Mouse (Mus musculus) spleen, embryonic (tissue): ENCODE results near the gene Msh4.
"Not testable (repeated sequence)": the region's sequence is repeated elsewhere in the genome, so short reads cannot be mapped to it uniquely, and the experiment has no call there.

Experiments
- CTCF ChIA-PET: fragments of 350-600 bp; sonication (Branson Sonifier 250); formaldehyde crosslinking; loops from one replicate; lab custom pipeline; 2022; lab: Charles Lee

The Msh4 gene

DNA sequence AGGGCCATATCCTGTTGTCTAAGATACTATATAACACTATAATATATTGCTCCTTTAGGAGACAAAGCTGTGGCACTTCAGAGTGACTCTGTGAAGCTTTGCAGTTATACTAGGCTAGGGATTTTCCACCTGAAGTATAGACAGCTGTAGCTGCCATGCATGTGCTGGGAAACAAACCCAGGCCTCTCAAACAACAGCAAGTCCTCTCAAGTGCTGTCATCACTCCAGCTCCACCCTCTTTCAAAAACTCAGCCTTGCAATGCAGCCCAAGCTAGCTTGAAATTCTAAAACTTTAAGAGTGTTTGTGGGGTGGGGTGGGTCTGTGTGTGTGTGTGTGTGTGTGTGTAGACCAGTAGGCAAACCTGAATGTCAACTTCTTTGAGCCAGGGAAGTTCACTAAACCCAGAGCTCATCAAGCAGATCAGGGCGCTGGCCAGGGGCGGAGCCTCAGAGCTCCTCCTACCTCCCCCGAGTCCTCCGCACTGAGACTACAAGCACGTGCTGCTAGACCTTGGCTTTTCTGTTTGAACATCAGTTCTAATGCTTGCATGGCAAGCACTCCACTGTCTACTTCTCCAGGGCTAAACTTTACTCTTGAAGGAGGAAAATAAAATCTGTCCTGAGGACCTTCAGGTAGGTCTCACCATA lies 56.4 kb downstream of the Msh4 start:
- CTCF ChIA-PET: no interaction called here

DNA sequence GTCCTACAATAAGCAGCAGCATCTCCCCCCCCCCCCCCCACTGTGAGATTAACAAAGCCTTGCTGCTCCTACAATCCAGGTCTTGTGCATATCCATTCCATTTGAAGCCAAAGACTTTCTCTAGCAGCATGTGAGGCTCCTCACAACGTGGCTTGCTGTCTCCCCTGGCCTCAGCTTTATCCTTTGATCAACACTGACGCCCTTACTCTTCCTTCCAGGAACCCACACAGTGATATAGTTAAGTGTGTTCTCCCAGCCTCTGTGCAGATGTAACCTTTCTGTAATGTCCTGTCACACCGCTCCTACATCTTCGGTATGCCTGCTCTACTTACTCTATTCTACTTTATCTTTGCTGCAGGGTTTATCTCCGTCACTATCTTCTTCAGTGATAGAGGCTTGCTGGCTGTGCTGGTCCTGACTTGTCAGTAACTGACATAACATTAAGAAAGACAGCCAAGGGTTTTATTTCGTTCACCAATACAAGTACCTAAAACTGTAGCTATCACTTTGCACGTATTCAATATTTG lies 58.7 kb downstream of the Msh4 start:
- CTCF ChIA-PET: no interaction called here

DNA sequence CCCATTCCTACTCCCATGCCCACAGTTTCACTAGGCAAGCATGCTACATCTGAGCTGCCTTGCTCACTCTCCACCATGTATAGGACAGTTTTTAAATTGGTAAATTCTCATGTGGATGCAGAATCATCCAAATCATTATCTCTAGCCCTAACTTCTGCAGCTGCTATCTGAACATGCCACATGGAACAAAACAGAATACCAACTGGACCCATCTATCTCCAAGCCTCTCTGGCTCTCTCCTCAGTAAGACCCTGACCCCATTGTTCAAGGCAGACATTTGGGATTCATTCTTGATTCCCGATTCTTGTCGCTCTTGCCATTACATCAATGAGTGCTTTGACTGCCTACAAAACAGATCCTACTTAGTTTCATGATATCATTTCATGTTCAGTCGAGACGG lies 59.8 kb downstream of the Msh4 start:
- CTCF ChIA-PET: no interaction called here

DNA sequence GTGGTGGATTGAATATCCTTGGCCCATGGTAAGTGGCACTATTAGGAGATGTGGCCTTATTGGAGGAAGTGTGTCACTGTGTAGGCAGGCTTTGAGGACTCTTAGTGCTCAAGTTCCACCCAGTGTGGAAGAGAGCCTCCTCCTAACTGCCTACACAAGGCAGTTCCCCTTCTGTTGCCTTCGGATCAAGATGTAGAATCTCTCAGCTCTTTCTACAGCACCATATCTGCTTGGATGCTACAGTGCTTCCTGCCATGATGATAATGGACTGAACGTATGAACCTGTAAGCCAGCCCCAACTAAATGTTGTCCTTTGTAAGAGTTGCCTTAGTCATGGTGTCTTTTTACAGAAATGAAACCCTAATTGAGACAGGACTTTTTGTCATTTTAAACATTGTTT lies 60.4 kb downstream of the Msh4 start:
- CTCF ChIA-PET: no interaction called here

DNA sequence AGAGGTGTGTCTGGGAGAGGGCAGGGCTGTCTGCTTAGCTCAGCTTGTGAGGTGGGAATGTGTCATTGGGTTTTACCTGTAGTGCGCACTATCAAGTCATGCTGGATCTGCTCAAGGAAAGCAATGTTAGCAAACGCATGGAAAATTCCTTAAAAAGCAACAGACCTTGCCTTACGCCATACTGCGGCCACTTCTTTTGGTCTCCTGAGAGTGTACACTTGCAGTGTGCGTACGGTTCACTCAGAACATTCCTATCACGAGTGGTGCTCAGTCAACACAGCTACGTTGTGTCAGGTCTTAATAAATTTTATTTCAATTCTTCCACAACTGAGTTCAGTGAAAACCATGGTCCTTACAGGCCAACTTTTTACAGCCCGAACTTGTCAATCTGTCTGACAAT lies 61.2 kb downstream of the Msh4 start:
- CTCF ChIA-PET: no interaction called here

DNA sequence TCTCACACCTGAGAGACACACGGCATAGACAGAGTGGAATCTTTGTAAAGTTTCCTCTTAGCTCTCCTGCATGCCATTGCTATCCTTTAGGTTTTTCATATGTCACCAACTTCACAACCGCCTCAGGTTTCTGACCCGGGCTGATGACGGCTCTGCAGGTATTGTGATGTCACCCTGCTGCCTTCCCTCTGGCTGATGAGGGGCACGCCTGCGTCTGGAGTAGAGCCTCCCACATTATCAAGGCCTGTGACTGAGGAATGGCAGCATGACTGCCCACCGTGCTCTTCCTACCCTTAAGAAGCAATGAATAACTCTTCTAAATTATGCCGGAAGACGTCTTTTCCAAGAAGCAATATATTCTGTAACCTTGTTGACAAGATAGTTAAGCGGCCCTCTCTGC lies 61.9 kb downstream of the Msh4 start, which contains the start of gene Asb17:
Gene Asb17 (plus strand): TSS at position 180 of the 400 bp plus-strand sequence.
- CTCF ChIA-PET: no interaction called here

DNA sequence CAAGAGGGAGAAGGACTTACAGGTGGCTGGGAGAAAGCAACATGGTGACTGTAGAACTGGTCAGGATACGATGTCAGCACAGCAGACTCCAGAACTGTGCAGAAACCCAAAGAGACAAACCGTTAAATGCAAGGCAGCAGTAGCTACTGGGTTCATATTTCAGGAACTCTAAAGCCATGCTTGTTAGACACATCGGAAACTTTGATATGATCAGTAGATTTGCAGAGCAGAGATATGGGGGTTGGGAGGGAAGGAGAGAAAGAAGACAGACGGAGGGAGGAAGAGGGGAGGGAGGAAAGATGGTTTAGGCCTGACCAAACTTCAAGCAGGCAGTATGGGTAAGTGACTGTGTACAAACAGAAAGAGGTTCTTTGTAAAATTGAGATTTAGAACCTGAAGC lies 68.3 kb downstream of the Msh4 start:
- CTCF ChIA-PET: no interaction called here

DNA sequence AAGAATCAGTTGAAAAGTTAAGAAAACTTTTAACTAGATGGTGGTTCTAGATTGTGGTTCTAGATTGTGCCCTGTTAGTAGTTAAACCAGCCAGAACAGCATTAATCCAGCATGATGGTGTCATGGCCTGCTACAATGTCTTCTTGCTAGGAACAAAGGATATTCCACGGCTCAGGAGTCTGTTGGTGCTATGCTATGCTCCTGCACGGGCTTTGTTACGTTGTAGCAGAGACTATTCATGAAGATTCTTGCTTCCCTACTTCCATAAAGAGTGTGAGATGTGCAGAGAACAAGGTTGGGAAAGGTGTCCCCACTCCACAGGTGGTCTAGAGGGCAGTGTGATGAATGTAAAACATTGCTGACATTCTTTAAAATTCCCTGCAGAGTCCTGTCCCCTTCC lies 69.6 kb downstream of the Msh4 start:
- CTCF ChIA-PET: no interaction called here

DNA sequence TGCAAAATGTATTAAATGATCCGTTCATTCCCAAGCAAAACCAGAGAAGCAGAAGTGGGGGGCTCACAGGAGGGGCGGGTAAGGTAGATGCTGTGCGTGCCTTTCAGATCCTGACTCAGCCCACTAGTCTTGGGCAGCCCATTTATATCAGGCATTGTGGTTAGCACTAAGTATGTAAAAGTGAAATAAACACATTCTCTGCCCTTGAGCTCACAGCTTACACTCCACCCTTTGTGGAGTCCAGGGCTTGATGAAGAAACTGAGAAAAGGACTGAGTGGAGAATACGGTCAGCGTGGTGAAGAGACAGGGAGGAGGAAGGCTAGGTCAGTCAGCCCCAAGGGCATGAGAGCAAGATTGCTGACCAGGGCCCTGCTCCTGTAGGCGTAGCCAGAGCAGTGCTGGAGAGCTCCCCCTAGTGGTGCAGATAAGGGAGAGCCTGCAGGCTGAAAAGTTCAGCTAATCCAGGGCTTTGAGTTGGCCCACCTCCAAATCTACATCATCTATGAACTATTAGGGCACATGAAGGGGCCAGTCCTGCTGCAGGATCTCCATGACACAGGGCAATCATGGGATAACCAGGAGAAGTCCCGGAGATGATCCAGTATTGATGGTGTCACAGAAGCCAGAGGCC lies 70.4 kb downstream of the Msh4 start:
- CTCF ChIA-PET: no interaction called here

DNA sequence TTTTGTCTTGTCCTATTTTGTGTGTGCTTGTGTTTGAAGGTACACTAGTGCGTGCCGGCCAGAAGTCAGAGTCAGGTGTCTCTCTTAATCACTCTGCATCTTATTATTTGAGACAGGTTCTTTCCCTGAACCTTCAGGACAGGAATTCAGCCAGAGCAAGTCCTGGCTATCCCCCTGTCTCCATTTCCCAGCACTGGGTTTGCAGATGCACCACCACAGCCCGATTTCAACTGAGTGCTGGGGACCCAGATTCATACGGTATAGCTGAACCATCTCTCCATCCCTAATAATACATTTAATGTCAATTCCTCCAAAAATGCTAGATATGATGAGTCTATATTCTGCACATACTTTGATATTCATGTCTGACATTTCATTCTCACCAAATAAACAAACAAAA lies 71.9 kb downstream of the Msh4 start:
- CTCF ChIA-PET: no interaction called here

DNA sequence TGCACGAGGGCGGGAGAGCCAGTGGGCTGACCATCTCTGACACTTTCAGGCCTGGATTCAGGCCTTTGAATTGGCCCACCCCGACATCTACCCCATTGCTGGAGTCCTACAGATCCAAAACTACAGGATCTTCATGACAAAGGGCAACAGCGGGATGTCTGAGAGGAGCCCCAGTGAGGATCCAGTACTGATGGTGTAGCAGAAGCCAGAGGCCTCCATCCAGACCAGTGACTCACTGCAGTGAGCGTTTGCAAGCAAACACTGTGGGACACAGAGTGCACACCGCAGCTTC lies 73.3 kb downstream of the Msh4 start:
- CTCF ChIA-PET: no interaction called here

DNA sequence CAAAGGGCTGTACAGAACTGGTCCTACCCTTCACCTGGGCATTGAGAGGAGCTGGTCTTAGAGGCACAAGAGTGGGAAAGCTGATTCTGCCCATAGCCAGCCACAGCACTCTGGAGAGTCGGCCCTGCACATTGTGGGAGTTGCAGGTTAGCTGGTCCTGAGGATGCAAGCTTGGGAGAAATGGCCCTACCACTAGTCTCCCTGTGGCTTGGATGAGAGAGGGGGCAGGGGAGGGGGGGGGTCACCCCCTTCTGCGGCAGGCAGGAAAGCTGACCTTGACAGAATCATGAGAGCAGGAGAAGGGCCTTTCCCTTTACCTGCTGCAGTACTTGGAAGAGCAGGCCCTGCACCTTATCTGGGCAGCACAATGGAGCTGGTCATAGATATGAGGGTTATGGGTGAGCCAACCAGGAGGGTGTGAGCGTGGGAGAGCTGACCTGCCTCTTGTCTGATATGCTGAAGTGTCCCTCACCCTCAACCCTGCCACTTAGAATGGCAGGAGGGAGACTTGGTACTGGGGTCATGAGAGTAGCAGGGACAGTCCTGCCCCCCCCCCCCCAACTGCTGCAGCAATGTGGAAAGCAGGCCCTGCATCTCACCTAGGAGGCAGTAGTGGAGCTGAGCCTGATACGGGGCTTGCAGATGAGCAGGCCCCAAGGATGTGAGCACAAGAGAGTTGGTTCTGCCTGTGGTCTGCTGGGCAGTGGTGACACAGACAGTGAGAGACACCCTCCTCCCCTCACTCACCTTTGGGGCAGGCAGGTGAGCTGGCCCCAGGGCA lies 73.9 kb downstream of the Msh4 start:
- CTCF ChIA-PET: no interaction called here

DNA sequence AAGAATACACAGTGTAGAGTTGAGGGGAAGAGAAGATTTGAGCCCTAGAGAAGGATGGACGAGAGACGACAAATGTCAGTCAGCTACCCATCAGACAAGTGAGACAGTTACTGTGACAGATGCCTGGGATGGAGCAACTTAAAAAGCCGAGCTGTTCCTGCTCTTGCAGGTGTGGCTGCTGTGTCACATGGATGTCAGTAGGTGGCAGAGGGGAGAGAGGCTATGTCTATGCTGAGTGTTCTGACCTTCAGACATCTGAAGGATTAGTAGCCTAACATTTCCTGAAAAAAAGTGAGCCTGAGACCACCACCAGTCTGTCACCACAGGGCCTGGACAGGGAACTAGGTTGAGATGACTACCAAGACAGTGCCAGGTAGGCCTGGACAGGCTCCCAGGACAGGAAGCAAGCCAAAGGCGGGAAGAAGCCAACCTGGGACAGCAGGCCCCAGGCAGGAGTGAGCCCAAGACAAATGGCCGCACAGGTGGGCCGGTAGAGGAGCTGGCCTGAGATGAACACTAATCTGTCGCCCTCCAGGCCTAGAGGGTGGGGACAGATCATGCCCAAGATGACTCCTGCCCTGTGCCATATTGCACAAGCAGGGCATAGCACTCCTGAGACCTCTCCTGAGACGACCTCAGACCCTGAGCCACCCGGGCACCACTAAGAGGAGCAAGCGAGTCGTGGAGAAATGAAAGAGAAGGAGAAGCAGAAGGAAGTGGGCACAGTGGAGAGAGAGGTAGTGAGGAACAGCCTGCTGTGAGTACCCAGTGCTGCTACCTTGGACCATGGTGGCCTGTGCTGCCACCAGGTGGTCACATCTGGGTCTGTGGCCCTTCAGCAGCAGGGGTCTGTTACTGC lies 74.7 kb downstream of the Msh4 start:
- CTCF ChIA-PET: no interaction called here

DNA sequence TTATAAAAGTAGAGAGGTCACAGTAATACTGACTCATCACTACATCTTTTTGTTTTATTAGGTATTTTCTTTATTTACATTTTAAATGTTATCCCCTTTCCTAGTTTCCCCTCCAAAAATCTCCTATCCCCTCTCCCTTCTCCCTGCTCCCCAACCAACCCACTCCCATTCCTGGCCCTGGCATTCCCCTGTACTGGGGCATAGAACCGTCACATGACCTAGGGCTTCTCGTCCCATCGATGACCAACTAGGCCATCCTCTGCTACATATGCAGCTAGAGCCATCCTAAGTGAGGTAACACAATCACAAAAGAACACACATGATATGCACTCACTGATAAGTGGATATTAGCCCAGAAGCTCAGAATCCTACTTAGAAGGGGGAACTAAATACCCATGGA lies 76.2 kb downstream of the Msh4 start:
- CTCF ChIA-PET: not testable (repeated sequence)

DNA sequence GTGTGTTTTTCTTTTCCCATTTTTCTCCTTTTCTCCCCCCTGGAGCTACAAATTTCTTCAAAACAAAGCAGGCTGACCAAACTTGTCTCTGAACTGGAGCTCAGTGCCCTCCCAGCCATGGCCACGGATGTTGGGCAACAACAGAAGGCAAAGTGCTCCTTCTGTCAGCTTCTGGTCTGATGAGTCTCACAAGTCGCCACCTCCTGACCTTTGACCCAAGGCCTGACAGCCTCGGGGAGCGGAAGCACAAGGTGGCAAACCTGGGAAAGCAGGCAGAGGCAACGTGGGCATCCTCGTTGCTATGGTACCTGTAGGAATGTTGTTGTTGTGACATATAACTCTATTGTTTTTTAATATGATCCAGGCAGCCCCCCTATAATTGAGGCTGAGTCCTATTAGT lies 79.3 kb downstream of the Msh4 start:
- CTCF ChIA-PET: no interaction called here

DNA sequence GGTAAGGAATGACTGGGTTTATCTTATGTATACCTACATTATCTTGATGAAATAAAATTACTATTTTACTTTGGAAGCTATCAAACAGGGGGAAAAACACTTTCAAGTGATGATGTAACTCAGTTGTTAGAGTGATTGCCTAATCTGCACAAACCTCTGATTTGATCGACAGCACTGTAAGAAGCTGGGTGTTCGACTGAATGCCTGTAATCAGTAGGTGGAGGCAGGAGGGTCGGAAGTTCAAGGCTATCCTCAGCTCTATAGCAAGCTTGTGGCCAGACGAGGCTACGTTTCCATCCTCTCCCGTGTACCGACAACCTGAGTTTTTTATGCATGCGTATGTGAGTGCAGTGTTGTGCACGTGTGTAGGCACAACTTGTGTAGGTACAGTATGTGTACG lies 80.7 kb downstream of the Msh4 start:
- CTCF ChIA-PET: no interaction called here

DNA sequence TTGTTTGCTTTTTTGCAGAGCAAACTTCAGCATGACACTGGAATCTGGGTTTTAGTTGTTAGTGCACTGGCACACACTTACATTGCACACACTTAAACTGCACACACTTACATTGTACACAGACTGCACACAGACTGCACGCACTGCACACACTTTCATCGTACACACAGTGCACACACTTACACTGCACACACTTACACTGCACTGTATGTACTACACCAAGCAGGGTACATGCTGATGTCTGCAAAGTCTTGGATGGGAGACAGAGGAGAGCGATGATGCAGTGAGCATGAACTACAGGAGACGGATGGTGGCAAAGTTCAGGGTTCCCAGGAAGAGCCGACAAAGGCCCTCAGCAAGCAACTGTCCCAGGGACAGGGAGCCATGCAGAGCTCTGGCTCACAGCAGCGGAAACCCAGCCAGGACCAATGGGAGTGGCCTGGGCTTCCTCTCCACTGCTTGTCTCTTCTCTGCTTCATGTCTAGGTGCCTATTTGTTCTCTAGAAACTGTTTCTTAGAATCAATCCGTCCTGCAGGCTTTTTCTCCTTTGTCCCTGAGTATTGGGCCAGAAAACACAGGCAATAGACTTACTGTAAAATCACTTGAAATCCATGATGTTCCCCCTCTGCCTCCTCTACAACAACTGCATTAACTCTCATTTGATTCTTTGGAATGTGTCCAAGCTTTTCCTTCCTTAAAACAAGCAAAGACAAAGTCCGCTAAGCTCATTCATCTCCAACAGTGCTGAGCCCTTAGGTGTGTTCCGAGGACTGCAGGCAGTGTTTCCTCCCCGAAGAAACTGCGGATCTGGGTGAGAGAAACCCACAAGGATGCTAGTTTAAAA lies 82.0 kb downstream of the Msh4 start:
- CTCF ChIA-PET: no interaction called here

DNA sequence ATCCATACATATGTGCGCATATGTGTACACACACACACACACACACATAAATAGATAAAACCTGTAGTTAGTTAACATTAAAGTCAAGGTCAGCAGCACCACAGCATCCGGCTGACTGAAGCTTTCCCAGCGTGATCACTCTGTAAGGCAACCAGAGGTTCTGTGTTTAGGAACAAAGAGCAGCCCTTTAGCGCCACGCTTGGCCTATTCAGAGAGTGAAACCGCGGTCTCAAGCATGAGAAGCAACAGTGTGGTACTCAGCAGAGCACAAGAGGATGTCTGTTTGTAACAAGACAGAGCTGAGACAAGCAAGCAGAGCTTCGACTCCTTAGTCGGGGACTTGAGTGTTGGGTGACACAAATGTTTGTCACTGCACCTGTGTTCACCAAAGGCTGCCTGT lies 86.5 kb downstream of the Msh4 start:
- CTCF ChIA-PET: no interaction called here

DNA sequence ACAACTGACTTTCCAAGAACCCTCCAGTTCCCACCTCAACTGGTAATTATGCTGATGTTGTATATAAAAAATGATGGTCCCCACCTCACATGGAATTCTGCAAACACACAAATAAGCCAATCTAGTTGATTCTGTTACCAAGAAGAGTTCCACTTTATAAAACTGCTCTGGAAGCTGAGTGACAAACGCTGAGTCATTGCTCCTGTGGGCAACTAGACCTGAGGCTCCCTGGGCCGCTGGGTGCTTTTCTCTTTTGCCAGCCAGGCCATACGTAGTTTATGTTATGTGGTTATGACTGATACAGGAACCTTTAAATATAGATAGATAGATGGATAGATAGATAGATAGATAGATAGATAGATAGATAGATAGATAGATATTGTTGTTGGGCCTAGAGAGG lies 87.2 kb downstream of the Msh4 start:
- CTCF ChIA-PET: interaction anchor here (0.7 kb wide), 1 partner anchor 14 kb away, joined by 3 read pairs; no protein-coding TSS in a partner anchor

DNA sequence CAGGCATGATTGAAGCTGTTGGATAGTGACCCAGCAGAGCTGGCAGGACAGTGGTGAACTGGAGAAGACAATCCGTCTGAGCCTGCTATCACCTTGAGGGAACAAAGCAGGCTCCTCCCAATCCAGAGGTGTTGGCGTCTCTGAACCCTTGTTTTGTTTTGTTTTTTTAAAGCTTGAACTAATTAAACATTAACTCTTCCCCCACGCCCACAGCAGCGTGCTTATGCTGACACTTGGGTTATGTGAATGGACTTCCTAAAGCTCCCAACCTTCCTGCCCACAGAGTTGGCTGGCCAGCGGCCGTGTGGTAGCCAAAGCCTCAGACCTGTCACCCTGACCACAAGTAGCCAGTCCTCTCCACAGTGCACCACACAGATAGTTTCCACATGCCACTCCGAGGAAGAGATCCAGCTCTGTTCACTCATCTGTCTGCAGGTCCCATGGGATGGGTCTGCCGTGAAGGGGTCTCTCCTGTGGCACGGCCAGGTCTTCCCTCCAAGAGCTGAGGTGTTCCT lies 88.5 kb downstream of the Msh4 start:
- CTCF ChIA-PET: no interaction called here

DNA sequence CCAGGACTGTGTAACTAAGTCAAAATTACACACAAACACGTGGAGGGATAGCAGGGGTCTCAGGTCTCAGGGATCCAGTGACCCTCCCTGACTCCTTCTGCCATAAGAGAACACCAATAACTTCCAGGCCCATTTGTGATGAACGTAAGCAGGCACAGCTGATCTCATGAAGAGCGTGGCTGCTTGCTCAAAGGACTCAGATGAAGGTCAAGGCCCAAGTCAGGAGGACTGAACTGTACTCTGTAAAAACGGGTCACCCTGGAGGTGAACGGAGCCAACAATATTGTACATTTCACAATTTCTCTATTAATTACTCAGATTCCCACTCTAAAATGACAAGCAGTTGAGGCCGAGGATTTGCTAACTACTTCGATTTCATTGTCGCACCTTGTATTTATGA lies 91.9 kb downstream of the Msh4 start:
- CTCF ChIA-PET: interaction anchor here (0.7 kb wide), 1 partner anchor 253 kb away, joined by 3 read pairs; no protein-coding TSS in a partner anchor
